Mouse (Mus musculus) erythroid progenitor cell, adult 5-6 weeks (primary cell): Measurements from ENCODE around the gene Isy1. TPM values are rescaled to one million over a fixed set of nuclear protein-coding genes. Genes with fewer than 3 reads are reported as not detected.
A peak's percentile ranks its signal among the peaks of the same experiment; 100 is the strongest.
"Not testable (repeated sequence)": the region's sequence is repeated elsewhere in the genome, so short reads cannot be mapped to it uniquely, and the experiment has no call there.

ENCODE experiments used
- ATAC-seq: replicated peaks from 2 replicates; pipeline ENCODE4 v1.8.0; 2016; ENCODE audit warnings: moderate number of reproducible peaks, mild to moderate bottlenecking, moderate TSS enrichment, inconsistent platforms; ENCODE audit not compliant: poor library complexity, low FRiP score, severe bottlenecking
- total RNA-seq, 2 experiments: library from RNA; stranded (forward) in 1 of 2; stranded (reverse) in 1 of 2; fragments of 150-400 nt in 1 of 2; fragments of 186-747, 209-891 nt in 1 of 2; gene quantifications; 2 replicates each; pipeline versions ENCODE4 v1.2.3 to v1.2.4; 2015 to 2017; ENCODE audit warnings: low replicate concordance in 2 of 2

The Isy1 gene
- total RNA-seq, 2 experiments from 2014 or later = 20.1 to 62.1 TPM

DNA sequence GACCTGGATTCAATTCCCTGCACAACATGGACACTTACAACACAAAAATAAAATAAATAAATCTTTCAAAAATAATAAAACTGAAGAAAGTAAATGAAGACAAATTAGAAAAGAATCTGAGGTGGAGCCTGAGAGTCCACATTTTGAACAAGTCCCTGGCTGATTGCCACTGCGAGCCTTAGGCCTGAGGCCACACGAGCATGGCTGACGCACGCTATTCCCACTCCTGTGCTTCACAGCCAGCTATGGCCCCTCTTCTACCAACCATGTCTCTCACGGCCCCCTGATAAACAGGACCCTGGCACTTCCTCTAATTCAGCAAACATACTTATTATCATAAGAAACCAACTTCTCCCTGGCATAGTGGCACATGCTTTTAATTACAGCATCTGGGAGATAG, 52.0 kb downstream of the Isy1 start:
- no peak for ATAC-seq

GRCm38 (mm10) chr6:87784033-87784432, 54.6 kb downstream of the Isy1 start:
- ATAC-seq = no peak

- ATAC-seq = no peak
Measured at GRCm38 (mm10) chr6:87780546-87781301, 57.9 kb downstream of the Isy1 start.

GRCm38 (mm10) chr6:87779174-87780165, 59.1 kb downstream of the Isy1 start:
- no peak for ATAC-seq

GRCm38 (mm10) chr6:87778294-87779173, 60.1 kb downstream of the Isy1 start:
- 0 out of 2 replicates have a peak, but pooled peaks have one; percentile 11 for ATAC-seq

DNA sequence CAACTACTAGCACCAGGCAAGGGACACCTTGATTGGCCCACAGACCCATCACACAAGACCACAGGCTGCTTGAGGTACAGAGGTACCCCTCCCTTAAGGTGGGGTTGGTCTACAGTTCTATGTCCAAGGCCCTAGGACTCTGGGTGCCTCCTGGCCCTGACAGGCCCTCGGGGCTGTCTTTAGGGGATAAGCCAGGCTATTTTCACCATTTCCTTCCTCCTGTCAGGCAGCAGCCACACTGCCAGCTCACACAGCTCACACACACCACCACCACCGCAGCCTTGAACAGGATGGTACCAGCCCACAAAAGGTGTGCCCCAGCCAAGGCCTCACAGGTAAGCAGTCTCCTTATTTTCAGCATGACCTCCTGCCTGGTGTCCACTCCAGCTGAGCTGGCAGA, 60.8 kb downstream of the Isy1 start, which contains the start of gene Gp9:
TSS of gene Gp9 (plus strand) at position 231 of the 400 bp plus-strand sequence.
- ATAC-seq = no peak

DNA sequence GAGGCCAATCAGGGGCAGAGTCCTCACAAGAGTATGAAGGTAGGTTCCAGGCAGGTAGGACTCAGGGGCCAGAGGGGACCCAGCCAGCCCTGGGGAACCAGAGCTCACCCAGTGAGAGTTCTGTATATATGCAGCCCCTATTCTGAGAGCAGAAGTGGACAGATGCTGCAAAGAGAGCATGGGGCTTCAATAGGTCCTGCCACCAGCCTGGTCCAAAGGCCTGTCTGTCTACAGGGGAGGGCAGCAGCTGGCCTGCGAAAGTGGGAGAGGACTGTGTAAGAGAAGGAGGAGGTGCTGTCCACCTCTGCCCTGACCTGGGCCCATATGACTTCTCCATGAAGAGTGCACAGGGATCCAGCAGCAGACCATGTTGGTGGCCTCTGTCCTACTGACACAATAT, 61.9 kb downstream of the Isy1 start:
- ATAC-seq = peak; percentile 36

GRCm38 (mm10) chr6:87775588-87776245, 62.9 kb downstream of the Isy1 start:
- ATAC-seq = peak; percentile 93

- ATAC-seq = no peak
Measured at GRCm38 (mm10) chr6:87774909-87775308, 63.7 kb downstream of the Isy1 start.

DNA sequence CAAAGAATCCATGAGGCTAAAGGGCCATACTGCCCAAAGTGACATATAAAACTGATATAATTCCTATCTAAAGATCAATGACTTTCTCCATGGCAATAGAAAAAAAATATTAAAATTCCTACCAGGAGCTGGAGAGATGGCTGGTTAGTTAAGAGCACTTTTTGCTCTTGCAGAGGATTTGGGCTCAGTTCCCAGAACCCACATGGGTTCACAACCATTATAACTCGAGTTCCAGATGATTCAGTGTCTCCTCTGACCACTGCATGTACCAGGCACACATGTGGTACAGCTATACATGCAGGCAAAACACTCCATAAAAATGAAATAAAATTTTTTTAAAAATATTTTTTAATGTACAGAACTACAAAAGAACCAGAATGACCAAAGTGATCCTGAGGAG, 64.1 kb downstream of the Isy1 start:
- ATAC-seq = no peak

DNA sequence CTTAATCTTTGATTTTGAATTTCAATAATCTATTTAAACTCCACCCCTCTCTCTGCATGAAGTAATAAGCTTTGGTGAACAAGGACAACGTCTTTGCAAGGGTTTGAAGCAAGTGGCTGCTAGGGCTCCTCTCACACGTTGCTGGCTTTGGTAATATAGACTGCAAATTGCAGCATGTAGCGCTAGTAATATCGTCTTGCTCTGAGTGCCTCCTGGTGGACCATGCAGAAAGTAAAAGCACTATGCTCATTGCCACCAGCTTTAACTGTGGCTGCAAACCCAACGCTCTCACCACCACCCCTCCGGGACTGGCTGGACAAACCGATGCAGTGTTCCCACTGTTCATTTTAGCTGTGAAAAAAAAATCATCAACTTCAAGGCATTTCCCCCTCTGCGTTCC, 68.0 kb downstream of the Isy1 start:
- ATAC-seq = peak; percentile 89

DNA sequence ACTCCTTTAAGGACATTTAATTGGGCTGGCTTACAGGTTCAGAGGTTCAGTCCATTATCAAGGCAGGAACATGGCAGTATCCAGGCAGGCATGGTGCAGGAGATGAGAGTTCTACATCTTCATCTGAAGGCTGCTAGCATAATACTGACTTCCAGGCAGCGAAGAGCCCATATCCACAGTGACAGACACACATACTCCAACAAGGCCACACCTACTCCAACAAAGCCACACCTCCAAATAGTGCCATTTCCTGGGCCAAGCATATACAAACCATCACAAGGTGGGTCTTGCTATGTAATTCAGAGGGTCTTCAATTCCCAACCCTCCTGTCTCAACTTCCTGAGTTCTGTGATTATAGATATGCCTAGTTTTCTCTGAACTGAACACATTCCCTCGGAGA, 74.3 kb downstream of the Isy1 start:
- not testable (repeated sequence) for ATAC-seq

Other genes with a start within 250 kb of the Isy1 start
- 6.5 and 8.4 TPM in 2 replicates for gene Prokr1, start 248.1 kb downstream of the Isy1 start, total RNA-seq (2015; ENCODE audit: low replicate concordance)
- 5.4 and 6.2 TPM in 2 replicates for gene Prokr1, start 248.1 kb downstream of the Isy1 start, total RNA-seq (2017; ENCODE audit: low replicate concordance)
- 28.9 and 37.8 TPM in 2 replicates for gene Aplf, start 166.6 kb downstream of the Isy1 start, total RNA-seq (2015; ENCODE audit: low replicate concordance)
- 43.6 and 69.8 TPM in 2 replicates for gene Aplf, start 166.6 kb downstream of the Isy1 start, total RNA-seq (2017; ENCODE audit: low replicate concordance)
- not detected in 2 replicates for gene Efcc1, start 107.9 kb downstream of the Isy1 start, total RNA-seq (2015; ENCODE audit: low replicate concordance)
- gene Efcc1, start 107.9 kb downstream of the Isy1 start, total RNA-seq (2017; ENCODE audit: low replicate concordance) = 0.08 TPM in 1 of 2 replicates, not detected in the other
- gene Gp9, start 60.7 kb downstream of the Isy1 start, total RNA-seq (2015; ENCODE audit: low replicate concordance) = 32.4 and 58.3 TPM in 2 replicates
- 11.4 and 18.4 TPM in 2 replicates for gene Gp9, start 60.7 kb downstream of the Isy1 start, total RNA-seq (2017; ENCODE audit: low replicate concordance)
- 172 and 177 TPM in 2 replicates for gene Rab43, start 26.6 kb downstream of the Isy1 start, total RNA-seq (2015; ENCODE audit: low replicate concordance)
- 129 and 134 TPM in 2 replicates for gene Rab43, start 26.6 kb downstream of the Isy1 start, total RNA-seq (2017; ENCODE audit: low replicate concordance)
- gene Gm45140, start 3.0 kb downstream of the Isy1 start, total RNA-seq (2015; ENCODE audit: low replicate concordance) = 1.8 and 4.2 TPM in 2 replicates
- gene Gm45140, start 3.0 kb downstream of the Isy1 start, total RNA-seq (2017; ENCODE audit: low replicate concordance) = 19.1 and 24.3 TPM in 2 replicates
- 296 and 321 TPM in 2 replicates for gene Cnbp, start 12.3 kb upstream of the Isy1 start, total RNA-seq (2015; ENCODE audit: low replicate concordance)
- 347 and 417 TPM in 2 replicates for gene Cnbp, start 12.3 kb upstream of the Isy1 start, total RNA-seq (2017; ENCODE audit: low replicate concordance)
- gene Copg1, start 49.0 kb upstream of the Isy1 start, total RNA-seq (2015; ENCODE audit: low replicate concordance) = 32.8 and 34.4 TPM in 2 replicates
- gene Copg1, start 49.0 kb upstream of the Isy1 start, total RNA-seq (2017; ENCODE audit: low replicate concordance) = 35.5 and 44.9 TPM in 2 replicates
- gene Hmces, start 75.1 kb upstream of the Isy1 start, total RNA-seq (2015; ENCODE audit: low replicate concordance) = 13.0 and 21.4 TPM in 2 replicates
- 8.8 and 30.4 TPM in 2 replicates for gene Hmces, start 75.1 kb upstream of the Isy1 start, total RNA-seq (2017; ENCODE audit: low replicate concordance)
- gene H1fx, start 142.8 kb upstream of the Isy1 start, total RNA-seq (2015; ENCODE audit: low replicate concordance) = not detected in 2 replicates
- gene H1fx, start 142.8 kb upstream of the Isy1 start, total RNA-seq (2017; ENCODE audit: low replicate concordance) = 0.39 TPM in 1 of 2 replicates, not detected in the other
- gene Rab7, start 206.5 kb upstream of the Isy1 start, total RNA-seq (2015; ENCODE audit: low replicate concordance) = 119 and 121 TPM in 2 replicates
- gene Rab7, start 206.5 kb upstream of the Isy1 start, total RNA-seq (2017; ENCODE audit: low replicate concordance) = 34.7 and 43.0 TPM in 2 replicates
- 27.8 and 41.9 TPM in 2 replicates for gene Rpn1, start 245.7 kb upstream of the Isy1 start, total RNA-seq (2015; ENCODE audit: low replicate concordance)
- gene Rpn1, start 245.7 kb upstream of the Isy1 start, total RNA-seq (2017; ENCODE audit: low replicate concordance) = 31.4 and 37.1 TPM in 2 replicates